Mouse (Mus musculus) thymus, postnatal 25 days (tissue): ENCODE results near the gene Wdr74.
A peak's percentile ranks its signal among the peaks of the same experiment; 100 is the strongest.

Source experiments
- DNase-seq: peaks from one replicate; pipeline ENCODE4 v3.0.0; 2022

The Wdr74 gene

DNA sequence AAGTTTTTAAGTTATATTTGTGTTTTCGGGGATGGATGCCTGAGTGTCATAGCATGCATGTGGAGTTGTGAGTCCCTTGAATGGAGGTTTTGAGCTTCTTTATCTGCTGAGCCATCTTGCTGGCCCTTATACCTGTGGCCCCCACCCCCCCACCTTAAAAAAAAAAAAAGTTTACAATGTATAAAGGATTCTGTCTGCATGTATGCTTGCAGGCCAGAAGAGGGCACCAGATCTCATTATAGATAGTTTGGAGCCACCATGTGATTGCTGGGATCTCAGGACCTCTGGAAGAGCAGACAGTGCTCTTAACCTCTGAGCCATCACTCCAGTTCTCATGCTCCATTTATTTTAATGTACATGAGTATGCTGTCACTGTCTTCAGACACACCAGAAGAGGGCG, 11.7 kb downstream of the Wdr74 start:
- DNase-seq, result no peak

DNA sequence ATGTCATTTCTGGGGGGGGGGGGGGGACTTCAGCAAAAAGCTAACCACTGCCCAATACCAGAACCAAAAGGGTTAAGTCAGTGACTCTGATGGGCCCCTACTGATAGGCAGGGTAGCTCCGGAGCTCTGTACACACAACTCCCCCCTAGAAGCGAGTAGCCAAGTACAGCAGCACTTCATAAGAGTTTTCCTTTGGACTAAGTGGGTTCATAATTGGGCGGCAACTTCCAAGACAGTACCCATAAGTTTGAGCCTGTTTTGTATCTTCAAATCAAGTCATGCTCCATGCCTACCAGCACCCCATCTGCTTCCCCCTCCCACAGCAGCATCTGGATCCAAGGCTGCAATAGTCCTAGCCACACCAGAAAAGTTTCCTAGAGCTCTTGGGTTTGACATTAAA, 20.0 kb downstream of the Wdr74 start:
- no peak for DNase-seq

DNA sequence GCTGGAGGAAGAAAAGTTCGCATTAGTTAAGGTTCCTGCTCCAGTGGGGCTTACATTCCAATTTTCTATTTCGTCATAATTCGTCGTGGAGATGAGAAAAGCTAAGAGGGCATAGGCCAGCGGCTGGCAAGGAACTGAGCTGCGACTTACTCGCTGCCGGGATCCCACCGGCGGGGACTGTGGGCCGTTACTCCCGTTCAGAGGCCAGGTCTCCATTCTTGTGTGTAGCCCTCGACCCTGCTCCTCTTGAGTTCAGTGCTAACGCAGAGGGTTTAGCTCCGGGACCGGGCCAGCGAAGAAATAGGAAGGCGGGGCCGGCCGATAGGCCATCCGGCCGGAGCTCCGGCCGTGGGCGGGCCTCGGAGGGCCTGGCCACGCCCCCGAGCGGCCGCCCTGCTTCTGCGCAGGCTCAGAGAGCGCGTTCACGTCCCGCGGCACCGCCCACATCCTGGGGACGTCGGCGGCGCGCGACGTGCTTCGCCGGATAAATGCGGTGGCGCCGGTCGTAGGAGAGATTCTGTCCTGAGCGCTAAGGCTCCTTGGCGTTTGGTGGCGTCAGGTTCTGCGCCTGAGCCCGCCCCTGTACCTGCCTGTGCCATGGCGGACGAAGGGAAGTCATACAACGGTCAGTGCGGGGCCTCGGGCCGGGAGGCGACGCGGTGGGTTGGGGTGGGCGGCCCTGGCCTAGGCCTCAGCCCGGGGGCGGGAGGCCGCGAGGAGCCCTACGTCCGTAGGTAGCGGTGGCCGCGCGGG, 21.2 kb downstream of the Wdr74 start, which contains the start of gene Nxf1:
TSS of gene Nxf1 (plus strand) at position 439 of the 753 bp plus-strand sequence.
- DNase-seq, result peak; percentile 94

DNA sequence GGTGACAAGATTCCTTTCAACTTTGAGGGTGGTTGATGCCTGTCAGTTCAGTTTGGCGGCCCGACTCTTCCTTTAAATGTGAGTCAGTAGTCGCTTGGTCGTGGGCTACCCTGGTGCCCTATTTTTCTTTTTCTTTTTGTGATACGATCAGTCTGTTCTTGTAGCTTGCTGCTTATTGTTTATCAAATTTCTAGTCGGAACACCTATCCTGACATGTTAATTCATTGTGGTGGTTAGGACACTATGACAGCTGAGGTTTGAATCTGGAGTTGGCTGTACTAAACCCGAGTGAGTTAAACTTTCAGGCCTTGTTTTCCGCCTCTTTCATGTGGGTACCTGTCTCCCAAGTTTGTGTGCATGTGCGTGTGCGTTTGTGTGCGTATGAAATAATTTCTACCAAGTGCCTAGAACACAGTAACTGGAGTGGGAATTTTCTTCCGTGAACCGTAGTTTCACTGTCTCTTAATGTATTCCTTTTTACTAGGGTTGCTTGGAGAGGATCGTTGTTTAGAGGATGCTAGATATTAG, 21.9 kb downstream of the Wdr74 start:
- DNase-seq, result no peak

DNA sequence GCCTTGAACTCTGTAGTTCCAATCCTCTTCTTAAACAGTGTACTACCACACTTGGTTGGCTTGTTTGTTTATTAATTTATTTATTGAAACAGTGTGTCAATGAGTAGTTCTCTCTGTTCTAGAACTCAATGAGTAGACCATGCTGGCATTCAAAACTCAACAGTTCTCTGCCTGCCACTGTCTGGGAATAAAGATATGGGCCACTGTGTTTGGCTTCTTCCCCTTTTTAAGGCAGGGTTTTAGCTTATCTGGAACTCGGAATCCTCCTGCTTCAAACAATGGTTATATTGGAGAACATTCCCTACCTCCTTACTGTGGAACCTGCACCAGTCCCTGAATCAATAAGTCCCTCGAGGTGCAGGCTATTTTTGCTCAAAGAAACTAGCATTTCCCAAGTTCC, 23.3 kb downstream of the Wdr74 start:
- DNase-seq, result no peak

DNA sequence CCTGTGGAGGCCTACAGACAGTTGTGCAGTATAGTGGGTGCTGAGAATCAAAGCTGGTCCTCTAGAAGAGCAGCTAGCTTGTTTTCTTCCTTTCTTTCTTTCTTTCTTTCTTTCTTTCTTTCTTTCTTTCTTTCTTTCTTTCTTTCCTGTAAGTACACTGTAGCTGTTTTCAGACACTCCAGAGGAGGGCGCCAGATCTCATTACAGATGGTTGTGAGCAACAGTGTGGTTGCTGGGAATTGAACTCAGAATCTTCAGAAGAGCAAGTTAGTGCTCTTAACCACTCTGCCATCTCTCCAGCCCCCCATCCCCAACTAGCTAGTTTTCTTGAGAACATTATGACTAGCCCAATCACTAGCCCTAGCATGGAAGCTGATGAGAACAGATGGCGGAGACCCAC, 25.1 kb downstream of the Wdr74 start:
- peak; percentile 25 for DNase-seq

DNA sequence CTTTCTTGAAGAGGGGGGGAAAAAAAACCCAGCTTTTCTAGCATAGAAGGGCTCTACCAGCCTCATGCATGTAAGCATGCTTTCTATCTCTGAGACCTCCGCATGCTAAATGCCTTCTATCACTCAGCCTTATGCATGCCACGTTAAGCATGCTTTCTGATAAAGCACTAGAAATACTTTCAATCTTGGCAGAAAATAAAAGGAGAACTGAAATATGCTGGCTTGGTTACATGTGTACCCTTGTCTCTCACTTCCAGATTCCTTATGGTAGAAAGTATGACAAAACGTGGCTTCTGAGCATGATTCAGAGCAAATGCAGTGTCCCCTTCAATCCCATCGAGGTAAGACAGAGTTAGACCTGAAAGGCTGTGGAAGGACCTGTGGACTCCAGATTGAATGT, 27.6 kb downstream of the Wdr74 start:
- DNase-seq, result no peak

DNA sequence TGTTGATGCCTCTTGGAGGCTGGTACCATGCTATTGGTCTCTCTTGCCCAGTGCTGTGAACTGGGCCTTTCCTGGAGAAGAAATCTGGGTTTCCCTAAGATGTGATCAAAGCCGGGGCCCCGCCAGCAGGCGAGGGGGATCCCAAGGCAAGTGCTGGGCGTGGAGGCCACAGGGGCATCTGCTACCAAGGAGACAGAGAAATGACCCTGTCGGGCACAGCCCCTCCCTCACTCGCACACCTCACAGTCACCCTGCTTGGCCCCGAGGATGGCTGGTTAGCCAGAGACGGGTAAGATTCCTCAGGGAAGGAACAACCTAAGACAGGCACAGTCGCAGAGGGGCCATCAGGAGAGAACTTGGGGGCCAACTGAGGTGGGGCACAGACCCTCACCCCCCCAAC, 29.9 kb downstream of the Wdr74 start:
- DNase-seq, result no peak

DNA sequence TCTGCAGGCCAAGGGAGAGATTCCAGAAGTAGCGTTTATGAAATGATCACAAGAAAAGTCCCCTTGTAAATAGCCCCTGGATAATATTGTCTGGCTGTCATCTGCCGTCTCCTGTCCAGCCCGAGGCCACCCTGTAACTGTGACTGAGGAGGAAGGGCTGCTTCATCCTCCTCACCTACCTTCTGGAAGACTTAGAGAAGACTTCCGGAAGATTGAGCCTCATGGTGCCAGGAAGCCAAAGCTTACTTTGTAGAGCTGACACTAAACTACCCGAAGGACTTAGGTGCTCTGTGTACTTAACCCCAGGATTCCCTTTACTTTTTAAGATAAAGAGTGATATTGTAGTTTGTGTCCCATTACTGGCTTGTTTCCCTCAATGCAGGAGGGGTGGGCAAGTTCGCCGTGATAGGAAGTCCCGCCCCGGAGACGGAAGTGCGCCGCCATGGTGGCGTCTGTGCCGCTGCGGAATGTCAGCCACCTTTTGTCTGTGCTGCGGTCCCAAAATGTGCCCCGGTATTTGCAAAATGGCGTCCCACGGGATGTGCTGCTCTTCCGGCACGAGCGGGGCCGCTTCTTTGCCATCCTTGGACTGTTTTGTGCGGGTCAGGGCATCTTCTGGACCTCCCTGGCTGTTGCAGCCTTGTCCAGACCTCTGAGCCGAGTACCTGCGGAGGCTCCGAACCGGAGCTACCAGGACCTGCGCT, 35.1 kb downstream of the Wdr74 start, which contains the start of gene Tmem223:
TSS of gene Tmem223 (plus strand) at position 430 of the 704 bp plus-strand sequence.
- DNase-seq, result peak; percentile 86

DNA sequence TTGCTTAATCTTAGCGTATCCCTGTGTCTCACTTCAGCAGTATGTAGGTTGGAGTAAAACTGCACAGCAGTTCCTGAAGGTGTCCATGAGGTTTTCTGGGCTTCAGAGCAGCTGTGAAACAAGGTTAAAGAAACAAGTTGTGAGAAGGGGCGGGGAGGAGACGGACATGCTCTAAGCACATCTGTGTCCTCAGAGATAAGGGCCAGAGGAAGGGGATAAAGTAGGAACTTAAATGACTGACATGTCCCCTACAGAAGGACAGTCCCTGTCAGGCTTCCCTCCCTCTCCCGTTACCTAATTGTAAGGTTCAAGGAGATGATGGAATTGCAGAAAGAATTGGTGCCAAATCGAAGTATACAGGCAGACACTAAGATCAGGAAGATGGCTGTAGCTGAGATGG, 37.4 kb downstream of the Wdr74 start:
- DNase-seq, result no peak

DNA sequence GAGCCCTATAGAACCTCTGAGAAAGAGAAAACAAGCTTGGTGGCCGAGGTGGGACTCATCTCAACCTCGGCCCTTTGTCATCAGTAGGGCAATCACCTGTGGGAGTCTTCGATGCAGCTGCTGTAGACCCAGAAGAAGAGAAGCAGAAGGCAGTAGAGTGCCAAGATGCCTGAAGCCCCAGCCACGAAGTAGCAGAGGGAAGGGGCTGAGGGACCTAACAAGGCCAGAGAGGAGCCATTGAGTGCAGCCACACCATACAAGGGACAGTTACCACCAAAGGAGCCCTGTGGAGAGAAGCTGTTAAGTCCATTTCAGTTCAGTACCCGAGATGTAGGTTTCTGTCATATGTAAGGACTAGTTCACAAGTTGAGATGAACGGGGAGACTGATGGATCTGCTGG, 37.8 kb downstream of the Wdr74 start:
- no peak for DNase-seq

DNA sequence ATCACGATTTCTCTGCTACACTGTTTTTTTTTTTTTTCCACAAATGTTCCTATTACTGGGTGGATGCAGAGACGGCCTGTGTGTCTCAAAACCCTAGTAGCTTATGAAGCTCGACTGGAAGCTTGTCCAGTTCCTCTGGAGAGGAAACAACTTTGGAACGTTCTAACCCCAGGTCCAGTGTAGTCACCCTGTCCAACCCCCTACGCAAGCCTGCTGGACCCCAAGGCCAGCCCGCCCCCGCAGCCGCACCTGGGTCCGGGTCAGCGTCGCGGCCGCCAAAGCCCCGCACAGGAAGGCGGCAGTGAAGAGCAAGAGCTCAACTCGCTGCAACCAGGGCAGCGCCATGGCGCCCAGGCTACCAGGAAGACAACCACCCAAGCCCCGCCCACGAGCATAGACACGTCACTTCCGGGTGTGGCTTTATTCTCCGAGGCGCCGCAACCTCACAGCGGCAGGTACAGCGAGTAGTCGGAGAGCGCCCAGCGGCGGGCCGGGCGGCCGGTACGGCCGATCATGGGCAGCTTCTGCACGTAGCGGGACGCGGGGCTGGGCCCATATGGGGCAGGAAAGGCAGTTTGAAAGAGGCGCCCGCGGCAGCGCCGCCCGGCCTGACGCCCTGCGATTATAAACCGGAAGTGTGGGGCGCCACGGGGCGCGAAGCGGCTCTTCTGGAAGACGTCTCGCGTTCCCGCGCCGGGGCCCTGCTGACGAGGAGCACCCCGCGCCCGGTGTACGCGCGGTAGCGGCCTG, 38.6 kb downstream of the Wdr74 start, which contains the start of gene Tmem179b:
TSS of gene Tmem179b (minus strand) at position 382 of the 750 bp plus-strand sequence.
- peak; percentile 98 for DNase-seq

DNA sequence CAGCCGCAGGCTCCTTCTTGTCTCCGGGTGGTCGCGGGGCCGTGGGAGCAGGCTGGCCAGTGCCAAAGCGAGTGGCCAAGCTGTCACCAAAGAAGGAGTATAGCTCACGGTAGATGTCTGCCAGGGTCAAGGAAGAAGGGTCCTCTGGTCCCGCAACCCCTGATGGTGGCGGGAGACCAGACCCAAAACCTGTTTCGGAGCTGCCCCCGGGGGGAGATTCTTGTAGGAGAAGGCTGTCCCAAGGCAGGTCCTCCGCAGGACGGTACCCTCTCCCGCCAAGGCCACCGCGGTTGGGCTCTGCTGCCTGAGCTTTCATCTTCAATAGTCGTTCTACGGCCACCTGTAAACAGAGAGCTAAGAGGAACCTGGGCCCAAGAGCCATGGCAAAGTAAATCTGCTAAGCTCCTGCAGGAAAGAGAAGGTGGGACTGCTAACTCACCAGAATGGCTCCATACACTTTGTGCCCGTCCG, 39.4 kb downstream of the Wdr74 start:
- peak; percentile 42 for DNase-seq

DNA sequence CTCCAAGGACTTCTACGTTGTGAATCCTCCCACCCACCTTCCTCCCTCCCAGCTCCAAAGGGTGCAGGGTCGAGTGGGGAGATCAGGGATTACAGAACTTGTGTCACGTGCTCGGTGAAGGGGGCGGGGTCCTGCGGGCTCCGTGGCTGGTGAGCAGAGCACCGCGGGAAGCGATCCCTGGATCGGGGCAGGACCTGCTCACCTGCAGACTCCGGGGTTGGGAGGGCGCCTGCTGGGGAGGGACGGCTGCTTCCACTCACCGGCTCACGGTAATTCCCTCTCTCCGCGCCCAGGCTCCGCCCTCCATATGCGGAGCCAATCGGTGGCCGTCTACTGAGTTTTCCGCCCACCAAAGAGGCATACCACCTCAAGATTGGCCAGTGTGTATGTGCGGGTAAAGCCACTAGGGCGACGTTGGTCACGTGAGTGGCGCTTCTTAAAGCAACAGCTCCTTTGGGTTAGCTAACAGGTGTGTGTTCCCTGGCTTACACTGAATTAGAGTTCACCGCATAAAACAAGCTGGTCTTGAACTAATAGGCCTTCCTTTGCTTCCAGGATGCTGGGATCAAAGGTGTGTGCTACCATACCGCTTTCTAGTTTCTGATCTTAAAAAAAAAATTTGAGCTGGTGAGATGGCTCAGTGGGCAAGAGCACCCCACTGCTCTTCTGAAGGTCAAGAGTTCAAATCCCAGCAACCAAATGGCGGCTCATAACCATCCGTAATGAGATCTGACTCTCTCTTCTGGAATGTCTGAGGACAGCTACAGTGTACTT, 50.6 kb downstream of the Wdr74 start, which contains the start of gene Taf6l:
TSS of gene Taf6l (minus strand) at position 410 of the 774 bp plus-strand sequence.
- peak; percentile 91 for DNase-seq

DNA sequence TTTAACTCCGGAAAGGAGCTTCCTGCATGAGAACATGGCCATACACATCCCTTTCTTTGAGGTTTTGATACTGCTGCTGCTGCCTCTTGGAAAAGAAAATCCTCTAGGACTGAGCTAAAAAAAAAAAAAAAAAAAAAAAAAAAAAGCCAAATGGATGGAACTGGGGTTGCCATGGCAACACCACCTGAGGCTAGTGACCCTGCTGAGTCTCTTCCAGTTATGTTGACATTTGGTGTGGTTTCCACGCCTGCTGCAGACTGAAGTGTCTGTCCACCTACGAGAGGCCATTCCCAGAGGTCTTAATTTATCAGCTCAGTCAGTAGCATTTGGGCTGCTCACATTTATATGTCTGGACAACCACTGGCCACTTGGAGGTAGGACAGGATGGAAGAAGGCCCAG, 52.9 kb downstream of the Wdr74 start:
- no peak for DNase-seq

DNA sequence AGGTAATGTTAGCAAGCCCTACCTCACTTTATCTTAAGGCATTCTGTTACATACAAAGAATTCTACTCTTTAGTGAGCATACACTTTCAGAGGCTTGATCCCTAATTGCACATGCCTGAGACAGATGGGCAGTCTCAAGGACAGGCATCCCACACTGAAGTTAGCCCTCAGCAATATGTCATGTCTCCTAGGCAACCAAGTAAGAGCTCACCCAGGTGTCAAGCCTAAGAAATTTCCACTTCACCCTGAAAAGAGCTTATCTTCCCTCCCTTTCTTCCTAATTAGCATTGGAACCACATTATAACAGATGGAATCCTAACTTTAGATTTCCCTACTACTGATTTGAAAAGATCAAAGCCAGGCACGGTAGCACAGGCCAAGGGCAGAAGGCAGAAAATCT, 53.5 kb downstream of the Wdr74 start:
- no peak for DNase-seq

DNA sequence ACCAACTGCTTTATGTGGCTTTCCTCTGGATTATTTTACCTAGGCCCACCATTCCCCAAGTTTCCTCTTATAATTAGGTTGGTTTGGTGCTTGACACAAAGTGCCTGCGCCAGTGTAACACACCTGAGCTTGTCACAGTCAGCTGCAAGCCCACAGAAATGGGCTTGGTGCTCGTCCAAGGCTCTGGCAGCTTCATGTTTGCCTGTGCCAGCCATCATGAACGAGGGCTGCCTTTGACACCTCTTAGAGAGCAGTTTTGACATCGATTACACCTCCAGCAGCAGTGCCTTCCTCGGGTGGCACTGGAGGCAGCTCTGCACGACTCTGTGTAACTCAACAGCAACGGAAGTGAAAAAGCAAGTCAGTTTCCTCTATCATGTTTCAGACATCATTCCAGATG, 54.5 kb downstream of the Wdr74 start:
- DNase-seq, result no peak
